Mouse (Mus musculus) testis, postnatal 14 days (tissue): ENCODE measurements around the gene Pp2d1.

Experiments used
- DNase-seq: peaks from one replicate; pipeline ENCODE4 v3.0.0; 2021; ENCODE audit warnings: low spot score

Gene Pp2d1

GRCm38 (mm10) chr17:53566161-53566918 lies 27.1 kb upstream of the Pp2d1 start, which contains the start of gene Kat2b:
Gene Kat2b (plus strand): TSS chr17:53566861.
- DNase-seq = peak; percentile 37

GRCm38 (mm10) chr17:53564837-53565236 lies 25.6 kb upstream of the Pp2d1 start:
- DNase-seq = no peak

- no peak for DNase-seq
Observed at GRCm38 (mm10) chr17:53561458-53562029, 22.3 kb upstream of the Pp2d1 start.

- DNase-seq = no peak
Observed at GRCm38 (mm10) chr17:53559646-53560045, 20.4 kb upstream of the Pp2d1 start.

- DNase-seq = no peak
Observed at GRCm38 (mm10) chr17:53557443-53557842, 18.2 kb upstream of the Pp2d1 start.

- peak; percentile 36 for DNase-seq
Observed at GRCm38 (mm10) chr17:53554813-53555212, 15.6 kb upstream of the Pp2d1 start.

- peak; percentile 26 for DNase-seq
Observed at GRCm38 (mm10) chr17:53554088-53554487, 14.8 kb upstream of the Pp2d1 start.

GRCm38 (mm10) chr17:53551306-53552299 lies 12.4 kb upstream of the Pp2d1 start:
- no peak for DNase-seq

GRCm38 (mm10) chr17:53543591-53544324 lies 4.5 kb upstream of the Pp2d1 start:
- peak; percentile 74 for DNase-seq

- DNase-seq = no peak
Observed at GRCm38 (mm10) chr17:53542536-53542935, 3.3 kb upstream of the Pp2d1 start.

GRCm38 (mm10) chr17:53532425-53532824 lies 6.8 kb downstream of the Pp2d1 start:
- no peak for DNase-seq

GRCm38 (mm10) chr17:53531160-53531559 lies 8.1 kb downstream of the Pp2d1 start:
- no peak for DNase-seq

GRCm38 (mm10) chr17:53528034-53528433 lies 11.2 kb downstream of the Pp2d1 start:
- no peak for DNase-seq

GRCm38 (mm10) chr17:53520509-53520908 lies 18.7 kb downstream of the Pp2d1 start:
- no peak for DNase-seq

- no peak for DNase-seq
Observed at GRCm38 (mm10) chr17:53519364-53519763, 19.9 kb downstream of the Pp2d1 start.

- DNase-seq = no peak
Observed at GRCm38 (mm10) chr17:53512311-53512951, 26.8 kb downstream of the Pp2d1 start.

GRCm38 (mm10) chr17:53502966-53503365 lies 36.3 kb downstream of the Pp2d1 start:
- no peak for DNase-seq

GRCm38 (mm10) chr17:53489007-53489378 lies 50.3 kb downstream of the Pp2d1 start:
- DNase-seq = no peak

GRCm38 (mm10) chr17:53488291-53489006 lies 50.8 kb downstream of the Pp2d1 start:
- DNase-seq = no peak

GRCm38 (mm10) chr17:53480433-53480832 lies 58.8 kb downstream of the Pp2d1 start:
- DNase-seq = no peak
